Mouse (Mus musculus) WW6 (cell line): ENCODE measurements around the gene Jak1.

Experiments used
- DNase-seq: peaks from one replicate; pipeline ENCODE4 v3.0.0-alpha.2; 2013; ENCODE audit warnings: low read depth, low spot score

Gene Jak1

GRCm38 (mm10) chr4:101264741-101265513 is at the start of gene Jak1:
Jak1 (minus strand) TSS chr4:101265282.
- DNase-seq, result peak; percentile 86

GRCm38 (mm10) chr4:101312055-101312454 is 47.0 kb upstream of the Jak1 start:
- no peak for DNase-seq

GRCm38 (mm10) chr4:101308166-101308565 is 43.1 kb upstream of the Jak1 start:
- no peak for DNase-seq

- no peak for DNase-seq
Measured at GRCm38 (mm10) chr4:101307286-101307685, 42.2 kb upstream of the Jak1 start.

GRCm38 (mm10) chr4:101306132-101306915 is 41.2 kb upstream of the Jak1 start:
- DNase-seq, result no peak

- DNase-seq, result no peak
Measured at GRCm38 (mm10) chr4:101305126-101305525, 40.0 kb upstream of the Jak1 start.

GRCm38 (mm10) chr4:101304114-101304513 is 39.0 kb upstream of the Jak1 start:
- DNase-seq, result no peak

- no peak for DNase-seq
Measured at GRCm38 (mm10) chr4:101300392-101300910, 35.4 kb upstream of the Jak1 start.

GRCm38 (mm10) chr4:101298311-101298990 is 33.4 kb upstream of the Jak1 start:
- no peak for DNase-seq

GRCm38 (mm10) chr4:101296836-101297235 is 31.8 kb upstream of the Jak1 start:
- no peak for DNase-seq

GRCm38 (mm10) chr4:101295788-101296187 is 30.7 kb upstream of the Jak1 start:
- DNase-seq, result no peak

GRCm38 (mm10) chr4:101293661-101294060 is 28.6 kb upstream of the Jak1 start:
- no peak for DNase-seq

GRCm38 (mm10) chr4:101292736-101293541 is 27.9 kb upstream of the Jak1 start:
- peak; percentile 14 for DNase-seq

GRCm38 (mm10) chr4:101292028-101292735 is 27.1 kb upstream of the Jak1 start:
- peak; percentile 18 for DNase-seq

GRCm38 (mm10) chr4:101288292-101288691 is 23.2 kb upstream of the Jak1 start:
- DNase-seq, result no peak

GRCm38 (mm10) chr4:101286562-101286961 is 21.5 kb upstream of the Jak1 start:
- no peak for DNase-seq

- DNase-seq, result no peak
Measured at GRCm38 (mm10) chr4:101285906-101286432, 20.9 kb upstream of the Jak1 start.

- no peak for DNase-seq
Measured at GRCm38 (mm10) chr4:101283938-101284337, 18.9 kb upstream of the Jak1 start.

- no peak for DNase-seq
Measured at GRCm38 (mm10) chr4:101282237-101282636, 17.2 kb upstream of the Jak1 start.

- no peak for DNase-seq
Measured at GRCm38 (mm10) chr4:101280119-101280518, 15.0 kb upstream of the Jak1 start.
